Mouse (Mus musculus) left cerebral cortex, postnatal 36 days (tissue): ENCODE measurements around the gene Chmp2a. TPM values are rescaled to one million over a fixed set of nuclear protein-coding genes. Genes with fewer than 3 reads are reported as not detected.

ENCODE experiments used
- DNase-seq, 2 experiments: peaks; one replicate each; pipeline ENCODE4 v3.0.0; 2021 to 2022; ENCODE audit warnings: low spot score in 2 of 2, mixed read lengths in 1 of 2
- intact Hi-C: fragments of 180-260 bp; cut with DNase I; formaldehyde crosslinking; loops from one replicate; pipeline ENCODE4 v1.15.1; 2025
- total RNA-seq, 2 experiments: library from RNA; stranded (reverse); gene quantifications; 2 replicates each; pipeline ENCODE4 v1.2.3; 2021

Chmp2a gene
- total RNA-seq, 2 experiments from 2014 or later: 124 to 136 TPM

- intact Hi-C loops: loop anchor here (10.0 kb wide), 1 partner anchor 223 kb away; the partner anchor contains the start of gene Zfp329
- peak in 1 of 2 experiments; percentile 64 for DNase-seq
Measured at GRCm38 (mm10) chr7:13037366-13037765, 2.8 kb upstream of the Chmp2a start.

- no peak for DNase-seq
- intact Hi-C loops: loop anchor here (10.0 kb wide), 1 partner anchor 222 kb away; the partner anchor contains the start of gene Zfp329
Measured at GRCm38 (mm10) chr7:13036806-13037205, 2.2 kb upstream of the Chmp2a start.

- no peak for DNase-seq
- intact Hi-C loops: loop anchor here (10.0 kb wide), 1 partner anchor 221 kb away; the partner anchor contains the start of gene Zfp329
Measured at GRCm38 (mm10) chr7:13035211-13035855, 726 bp upstream of the Chmp2a start.

- no peak for DNase-seq
- intact Hi-C loops: loop anchor here (5.0 to 10.0 kb wide), 3 partner anchors 56 to 219 kb away; partner anchors contain the start of genes Rps5, Zfp329 and Zfp446
Measured at GRCm38 (mm10) chr7:13033451-13034147, 1.0 kb downstream of the Chmp2a start.

- no peak for DNase-seq
- intact Hi-C loops: loop anchor here (5.0 to 10.0 kb wide), 3 partner anchors 55 to 218 kb away; partner anchors contain the start of genes Rps5, Zfp329 and Zfp446
Measured at GRCm38 (mm10) chr7:13032541-13032940, 2.1 kb downstream of the Chmp2a start.

- no peak for DNase-seq
- intact Hi-C loops: loop anchor here (5.0 to 10.0 kb wide), 3 partner anchors 55 to 217 kb away; partner anchors contain the start of genes Rps5, Zfp329 and Zfp446
Measured at GRCm38 (mm10) chr7:13031983-13032382, 2.6 kb downstream of the Chmp2a start.

- no peak for DNase-seq
- intact Hi-C loops: loop anchor here (5.0 to 10.0 kb wide), 3 partner anchors 54 to 216 kb away; partner anchors contain the start of genes Rps5, Zfp329 and Zfp446
Measured at GRCm38 (mm10) chr7:13031069-13031468, 3.5 kb downstream of the Chmp2a start.

- no peak for DNase-seq
- intact Hi-C loops: no loop called here
Measured at GRCm38 (mm10) chr7:13028986-13029385, 5.6 kb downstream of the Chmp2a start.

GRCm38 (mm10) chr7:13025511-13026112, 9.0 kb downstream of the Chmp2a start:
- DNase-seq: no peak
- intact Hi-C loops: no loop called here

- intact Hi-C loops: no loop called here
- DNase-seq: peak; percentile 82 to 83
Measured at GRCm38 (mm10) chr7:13024805-13025204, 9.8 kb downstream of the Chmp2a start.

GRCm38 (mm10) chr7:13023928-13024731, 10.5 kb downstream of the Chmp2a start:
- intact Hi-C loops: no loop called here
- DNase-seq: peak; percentile 96 to 98

- DNase-seq: no peak
- intact Hi-C loops: no loop called here
Measured at GRCm38 (mm10) chr7:13022773-13023535, 11.7 kb downstream of the Chmp2a start.

- intact Hi-C loops: no loop called here
- DNase-seq: no peak
Measured at GRCm38 (mm10) chr7:13015217-13015616, 19.4 kb downstream of the Chmp2a start.

GRCm38 (mm10) chr7:13014275-13014839, 20.2 kb downstream of the Chmp2a start:
- DNase-seq: no peak
- intact Hi-C loops: no loop called here

GRCm38 (mm10) chr7:13013671-13014070, 20.9 kb downstream of the Chmp2a start:
- intact Hi-C loops: no loop called here

GRCm38 (mm10) chr7:13010005-13010908, 24.4 kb downstream of the Chmp2a start, which contains the start of gene Zbtb45:
TSS of gene Zbtb45 (minus strand) at chr7:13010034.
- no peak for DNase-seq
- intact Hi-C loops: no loop called here

More at GRCm38 (mm10) chr7:13013671-13014070, 20.9 kb downstream of the Chmp2a start:
- no peak for DNase-seq
